Mouse (Mus musculus): ENCODE results near the gene Pex3.
"Not testable (repeated sequence)": the region's sequence is repeated elsewhere in the genome, so short reads cannot be mapped to it uniquely, and the experiment has no call there.

Gene Pex3

GRCm38 (mm10) chr10:13536706-13537105 is 16.2 kb downstream of the Pex3 start:
- DNase-seq (ENCODE audit: low read depth in 1 of 2, low spot score in 2 of 2) = no peak

GRCm38 (mm10) chr10:13534751-13535150 is 18.2 kb downstream of the Pex3 start:
- no peak for DNase-seq (ENCODE audit: low read depth in 1 of 2, low spot score in 2 of 2)

GRCm38 (mm10) chr10:13528155-13528554 is 24.8 kb downstream of the Pex3 start:
- DNase-seq (ENCODE audit: low read depth in 1 of 2, low spot score in 2 of 2) = no peak

DNA sequence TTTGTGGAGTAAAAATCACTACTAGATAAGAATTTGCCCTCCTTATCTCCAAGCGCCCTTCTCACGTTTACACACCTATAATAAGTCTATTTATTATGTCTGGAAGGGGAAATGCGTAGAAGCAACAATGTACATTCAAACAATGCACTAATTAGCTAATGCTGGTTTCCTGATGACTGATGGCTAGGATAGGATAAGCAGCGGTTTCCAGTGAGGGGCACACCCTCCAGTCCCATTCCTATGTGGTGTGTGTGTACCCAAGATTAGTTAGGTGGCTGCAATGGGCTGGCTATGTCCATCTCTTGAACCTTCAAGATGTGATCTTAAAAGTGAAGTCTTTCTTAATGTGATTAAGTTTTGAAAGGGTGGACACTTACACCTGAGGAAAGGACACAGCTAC is 31.1 kb downstream of the Pex3 start:
- no peak for DNase-seq (ENCODE audit: low read depth in 1 of 2, low spot score in 2 of 2)

DNA sequence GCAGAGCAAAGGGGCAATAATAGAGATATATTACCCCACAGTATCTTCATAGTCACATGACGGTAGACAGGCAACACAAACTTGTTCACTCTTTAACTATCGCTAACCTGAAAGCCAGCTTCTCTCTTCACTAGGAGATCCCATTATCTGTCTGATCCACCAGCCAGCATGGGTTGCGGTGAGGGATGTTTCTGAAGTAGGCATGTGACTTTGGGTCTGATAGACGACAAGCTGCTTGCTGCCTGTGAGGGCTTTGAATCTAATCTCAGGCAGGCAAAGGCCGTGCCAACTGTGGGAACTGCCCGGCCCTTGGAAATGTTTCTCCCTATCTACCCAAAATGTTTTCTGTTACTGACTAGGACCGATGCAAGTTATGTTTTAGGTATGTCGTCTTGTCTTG is 50.6 kb downstream of the Pex3 start:
- no peak for DNase-seq (ENCODE audit: low read depth in 1 of 2, low spot score in 2 of 2)

DNA sequence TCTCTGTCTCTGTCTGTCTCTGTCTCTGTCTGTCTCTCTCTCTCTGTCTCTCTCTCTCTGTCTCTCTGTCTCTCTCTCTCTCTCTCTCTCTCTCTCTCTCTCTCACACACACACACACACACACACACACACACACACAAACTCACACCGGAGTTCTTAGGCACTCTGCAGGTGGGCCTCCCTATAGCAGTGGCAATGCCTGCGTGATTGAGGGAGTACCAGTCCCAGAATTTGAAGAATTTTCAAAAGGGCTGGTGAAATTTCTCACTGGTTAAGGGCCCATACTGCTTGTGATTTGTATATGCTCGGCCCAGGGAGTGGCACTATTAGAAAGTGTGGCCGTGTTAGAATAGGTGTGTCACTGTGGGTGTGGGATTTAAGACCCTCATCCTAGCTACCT is 51.4 kb downstream of the Pex3 start:
- not testable (repeated sequence) for DNase-seq (ENCODE audit: low read depth in 1 of 2, low spot score in 2 of 2)

DNA sequence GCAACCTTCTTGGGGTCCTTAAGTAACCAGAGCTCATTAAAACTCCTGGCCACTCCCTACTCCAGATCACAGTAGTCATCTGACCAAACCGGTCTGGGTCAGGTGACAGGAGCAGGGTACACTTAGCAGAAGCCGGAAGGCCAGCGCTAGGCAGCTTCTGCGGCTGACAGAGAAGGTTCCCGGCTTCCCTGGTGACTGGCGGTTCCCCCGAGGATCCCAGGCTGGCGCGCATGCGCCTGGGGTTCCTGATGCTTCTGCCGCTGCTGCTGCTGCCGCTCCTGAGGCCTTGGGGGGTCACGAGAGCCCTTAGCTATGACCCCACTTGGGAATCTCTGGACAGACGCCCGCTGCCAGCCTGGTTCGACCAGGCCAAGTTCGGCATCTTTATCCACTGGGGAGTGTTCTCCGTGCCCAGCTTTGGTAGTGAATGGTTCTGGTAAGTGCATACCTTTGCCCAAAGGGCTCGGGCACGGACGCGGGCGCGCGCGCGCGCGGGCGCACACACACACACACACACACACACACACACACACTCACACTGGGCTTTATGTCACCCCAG is 51.9 kb downstream of the Pex3 start:
- peak; percentile 85 to 86 for DNase-seq (ENCODE audit: low read depth in 1 of 2, low spot score in 2 of 2)

GRCm38 (mm10) chr10:13500473-13500872 is 52.5 kb downstream of the Pex3 start:
- peak in 1 of 2 experiments; percentile 38 for DNase-seq (ENCODE audit: low read depth in 1 of 2, low spot score in 2 of 2)

DNA sequence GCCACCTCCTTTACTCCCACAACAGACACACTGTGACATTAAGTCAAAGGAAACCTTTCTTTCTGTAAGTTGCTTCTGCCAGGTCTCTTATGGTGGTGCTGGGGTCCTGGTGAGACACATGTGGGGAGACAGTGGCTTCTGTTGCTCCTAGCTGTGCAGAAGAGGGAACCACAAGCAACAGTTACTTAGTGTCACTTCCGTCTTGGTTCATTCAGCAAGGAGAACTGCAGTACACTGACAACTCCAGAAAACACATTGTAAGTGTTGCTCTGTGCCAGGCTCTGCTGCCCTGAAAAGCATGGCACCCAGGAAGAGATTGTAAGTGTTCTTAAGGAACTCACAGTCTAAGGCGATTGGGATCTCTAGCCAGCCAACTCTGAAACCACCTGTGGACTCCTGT is 53.6 kb downstream of the Pex3 start, which contains the start of gene Fuca2:
TSS of gene Fuca2 (plus strand) at position 210 of the 400 bp plus-strand sequence.
- DNase-seq (ENCODE audit: low read depth in 1 of 2, low spot score in 2 of 2) = peak; percentile 11 to 16

- no peak for DNase-seq (ENCODE audit: low read depth in 1 of 2, low spot score in 2 of 2)
Measured at GRCm38 (mm10) chr10:13496315-13496714, 56.6 kb downstream of the Pex3 start.

DNA sequence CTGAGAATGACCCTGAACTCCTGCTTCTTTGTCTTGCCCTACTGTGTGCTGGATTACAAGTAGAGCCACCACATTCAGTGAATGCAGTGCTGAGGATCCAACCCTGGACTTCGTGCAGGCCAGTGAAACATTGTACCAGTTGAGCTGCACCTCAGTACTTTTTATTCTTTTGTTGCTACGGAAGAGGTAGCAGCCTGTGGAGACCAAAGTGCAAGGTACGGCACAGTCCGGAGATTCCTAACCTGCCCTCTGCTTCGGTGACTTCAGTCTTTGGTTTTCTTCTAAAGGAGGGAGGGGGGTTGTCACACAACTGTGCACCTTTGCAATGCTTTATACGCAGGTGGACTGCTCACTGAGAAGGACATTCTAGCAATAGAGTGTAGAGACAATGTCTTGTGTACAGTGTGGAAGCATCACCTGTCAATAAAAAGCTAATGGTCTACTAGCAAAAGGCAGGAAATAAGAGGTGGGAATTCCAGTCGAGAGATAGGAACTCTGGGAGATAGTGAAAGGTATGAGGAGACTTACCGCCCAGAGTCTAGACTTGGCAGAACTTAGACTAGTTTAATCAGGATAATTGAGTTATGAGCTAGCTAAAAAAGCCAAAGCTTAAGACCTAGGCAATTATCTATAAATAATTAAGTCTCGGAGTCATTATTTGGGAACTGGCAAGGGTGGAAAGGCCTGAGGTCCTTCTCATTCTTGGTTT is 58.8 kb downstream of the Pex3 start:
- DNase-seq (ENCODE audit: low read depth in 1 of 2, low spot score in 2 of 2) = no peak

- no peak for DNase-seq (ENCODE audit: low read depth in 1 of 2, low spot score in 2 of 2)
Measured at GRCm38 (mm10) chr10:13489671-13490070, 63.3 kb downstream of the Pex3 start.

DNA sequence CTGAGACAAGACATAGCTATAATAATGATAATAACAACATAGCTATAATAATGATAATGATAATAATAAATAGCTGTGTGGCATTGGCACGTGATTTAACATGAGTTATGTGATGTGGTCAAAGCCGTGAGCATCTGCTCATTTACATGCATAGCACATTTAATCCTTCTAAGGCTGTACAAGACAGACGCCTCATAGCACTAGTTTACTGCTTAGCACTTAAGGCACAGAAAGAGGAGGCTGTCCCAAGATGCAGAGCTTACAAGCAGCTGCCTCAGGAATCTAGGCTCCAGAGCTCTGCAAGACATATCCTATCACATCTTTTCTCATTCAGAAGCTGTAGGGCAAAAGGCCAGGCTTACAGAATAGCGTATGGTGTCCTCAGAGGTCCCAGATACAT is 67.0 kb downstream of the Pex3 start:
- no peak for DNase-seq (ENCODE audit: low read depth in 1 of 2, low spot score in 2 of 2)

DNA sequence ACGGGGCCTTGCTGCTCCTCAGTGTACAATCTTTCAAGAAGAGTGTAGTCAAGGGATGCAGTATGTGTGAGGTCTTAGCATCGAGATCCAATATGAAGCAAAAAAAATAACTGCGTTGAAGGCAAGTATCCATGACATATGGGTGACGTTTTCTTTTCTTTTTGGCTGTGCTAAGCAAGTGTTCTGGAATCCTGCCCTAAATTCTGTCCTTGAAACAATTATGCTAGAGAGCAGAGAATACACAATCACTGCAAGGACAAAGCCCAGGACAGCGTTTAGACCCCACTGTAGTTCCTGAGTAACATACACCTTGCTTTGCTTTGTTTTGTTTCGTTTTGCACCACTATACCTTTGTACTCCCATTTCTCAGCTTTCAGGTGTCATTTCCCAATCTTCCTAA is 73.6 kb downstream of the Pex3 start:
- DNase-seq (ENCODE audit: low read depth in 1 of 2, low spot score in 2 of 2) = no peak

GRCm38 (mm10) chr10:13475121-13475520 is 77.8 kb downstream of the Pex3 start:
- DNase-seq (ENCODE audit: low read depth in 1 of 2, low spot score in 2 of 2) = no peak

DNA sequence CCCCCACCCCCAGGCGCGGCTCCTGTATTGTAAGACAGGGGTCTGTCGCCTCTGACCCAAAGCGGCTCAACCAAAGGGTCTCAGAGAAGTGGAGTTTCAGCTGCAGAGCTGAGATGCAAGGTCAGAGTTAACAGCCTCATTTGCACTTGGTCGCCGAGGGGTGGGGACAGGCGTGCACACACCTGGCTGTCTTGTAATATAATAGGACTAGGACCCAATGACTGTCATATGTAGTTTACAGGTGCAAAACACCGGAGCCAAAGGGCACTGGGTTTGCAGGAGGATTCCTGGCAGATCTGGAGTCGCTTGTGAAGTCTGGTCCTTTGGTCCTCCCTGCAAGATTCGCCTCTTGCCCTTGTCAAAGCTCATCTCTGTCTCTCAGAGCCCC is 78.4 kb downstream of the Pex3 start:
- DNase-seq (ENCODE audit: low read depth in 1 of 2, low spot score in 2 of 2) = no peak

Measured in monocyte, adult 2 months (primary cell).